Mouse (Mus musculus): Measurements from ENCODE around the gene Mllt6. TPM values are rescaled to one million over a fixed set of nuclear protein-coding genes. Genes with fewer than 3 reads are reported as not detected.

Mllt6 gene
- total RNA-seq, 1 experiment, result 113 TPM

DNA sequence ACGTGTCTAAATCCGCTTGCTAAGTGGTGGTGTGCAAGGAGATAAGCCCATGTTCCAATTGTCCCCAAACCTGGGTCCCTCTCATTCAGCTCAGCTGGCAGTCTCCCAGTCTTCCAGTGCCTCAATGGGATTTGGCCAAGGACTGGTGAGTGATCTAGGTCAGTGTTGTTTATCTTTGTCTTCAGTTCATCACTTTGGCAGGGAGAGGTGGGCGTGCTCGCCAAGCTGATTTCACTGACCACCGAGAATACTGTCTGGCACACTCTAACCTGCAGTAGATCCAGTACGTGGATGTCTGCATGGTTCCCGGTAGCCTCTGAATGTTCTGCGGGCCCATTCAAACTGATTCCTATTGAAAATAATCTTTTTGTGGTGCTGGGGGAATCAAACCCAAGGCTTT, 50.7 kb downstream of the Mllt6 start:
- in situ Hi-C loops (cut with MboI; ENCODE audit: low sequenced_read_pairs in 2 of 2, unreplicated experiment in 2 of 2), result no loop called here
- TF ChIP-seq CHD2 (IDR thresholded peaks at IDR 0.05; ENCODE audit: low read depth, low read length) (no peak), ZNF384 (IDR thresholded peaks at IDR 0.05; ENCODE audit: low read depth, low read length) (no peak), MAFK (IDR thresholded peaks at IDR 0.05; ENCODE audit: insufficient read depth, low read depth, low read length) (no peak), HCFC1 (IDR thresholded peaks at IDR 0.05; ENCODE audit: borderline replicate concordance, insufficient read depth, low read length) (no peak), ZC3H11A (IDR thresholded peaks at IDR 0.05; ENCODE audit: borderline replicate concordance, low read depth, low read length) (no peak)
- H3K36me3 ChIP-seq (ENCODE audit: control insufficient read depth, insufficient read depth, low read length, poor library complexity, severe bottlenecking), result peaks cover 23% of the 10 kb centered on the region

DNA sequence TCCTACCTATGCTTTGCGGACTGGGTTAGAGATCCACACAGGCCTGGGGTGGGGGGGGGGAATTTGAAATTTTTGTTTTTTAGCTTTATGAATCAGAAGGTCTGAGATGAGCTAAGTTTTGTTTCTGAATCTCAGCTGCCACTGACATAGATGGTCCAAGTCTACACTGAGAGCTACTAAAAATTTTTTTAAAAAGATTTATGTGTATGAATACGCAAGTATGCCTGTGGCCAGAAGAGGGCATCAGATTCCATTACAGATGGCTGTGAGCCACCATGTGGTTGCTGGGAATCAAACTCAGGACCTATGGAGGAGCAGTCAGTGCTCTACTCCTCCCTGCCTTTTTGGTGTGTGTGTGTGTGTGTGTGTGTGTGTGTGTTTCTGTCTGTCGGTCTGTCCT, 51.1 kb downstream of the Mllt6 start:
- Histone ChIP-seq H3K4me1 (ENCODE audit: control insufficient read depth in 2 of 2, insufficient read depth in 2 of 2, low read length in 2 of 2, poor library complexity in 1 of 2) (peaks cover 0 to 8% of the 10 kb centered on the region in 2 experiments; a peak in 1 of 4 replicates), H3K36me3 (ENCODE audit: control insufficient read depth, insufficient read depth, low read length, poor library complexity, severe bottlenecking) (peaks cover 25% of the 10 kb centered on the region), H3K9me3 (ENCODE audit: control insufficient read depth, insufficient read depth, low read depth, low read length) (no peaks in the 10 kb centered on the region), H3K9ac (ENCODE audit: insufficient read depth, low read depth, low read length, poor library complexity, severe bottlenecking) (no peak overlapping the region), H3K4me3 (ENCODE audit: insufficient read depth in 1 of 2, low read depth in 1 of 2, low read length in 2 of 2, poor library complexity in 1 of 2, severe bottlenecking in 1 of 2) (no peak overlapping the region), H3K27ac (ENCODE audit: insufficient read depth, low read depth, low read length, poor library complexity, severe bottlenecking) (no peak overlapping the region)
- in situ Hi-C loops (cut with MboI; ENCODE audit: low sequenced_read_pairs in 2 of 2, unreplicated experiment in 2 of 2), result no loop called here
- no peak for TF ChIP-seq HCFC1 (IDR thresholded peaks at IDR 0.05; ENCODE audit: borderline replicate concordance, insufficient read depth, low read length)
- TF ChIP-seq ZNF384 (IDR thresholded peaks at IDR 0.05; ENCODE audit: low read depth, low read length), result peak; percentile 39; the same call in 1 of the 2 replicates
- no peak for DNase-seq (ENCODE audit: low read depth, low spot score)

More for the DNA sequence above, 50.7 kb downstream of the Mllt6 start:
- no peak overlapping the region for H3K9ac ChIP-seq (ENCODE audit: insufficient read depth, low read depth, low read length, poor library complexity, severe bottlenecking)
- H3K9me3 ChIP-seq (ENCODE audit: control insufficient read depth, insufficient read depth, low read depth, low read length), result no peaks in the 10 kb centered on the region
- no peak for DNase-seq (ENCODE audit: low read depth, low spot score)
- no peak overlapping the region for H3K27ac ChIP-seq (ENCODE audit: insufficient read depth, low read depth, low read length, poor library complexity, severe bottlenecking)
- no peak overlapping the region for H3K4me3 ChIP-seq (ENCODE audit: insufficient read depth in 1 of 2, low read depth in 1 of 2, low read length in 2 of 2, poor library complexity in 1 of 2, severe bottlenecking in 1 of 2)
- H3K4me1 ChIP-seq (ENCODE audit: control insufficient read depth in 2 of 2, insufficient read depth in 2 of 2, low read length in 2 of 2, poor library complexity in 1 of 2), result peaks cover 0 to 8% of the 10 kb centered on the region in 2 experiments; a peak in 1 of 4 replicates

DNA sequence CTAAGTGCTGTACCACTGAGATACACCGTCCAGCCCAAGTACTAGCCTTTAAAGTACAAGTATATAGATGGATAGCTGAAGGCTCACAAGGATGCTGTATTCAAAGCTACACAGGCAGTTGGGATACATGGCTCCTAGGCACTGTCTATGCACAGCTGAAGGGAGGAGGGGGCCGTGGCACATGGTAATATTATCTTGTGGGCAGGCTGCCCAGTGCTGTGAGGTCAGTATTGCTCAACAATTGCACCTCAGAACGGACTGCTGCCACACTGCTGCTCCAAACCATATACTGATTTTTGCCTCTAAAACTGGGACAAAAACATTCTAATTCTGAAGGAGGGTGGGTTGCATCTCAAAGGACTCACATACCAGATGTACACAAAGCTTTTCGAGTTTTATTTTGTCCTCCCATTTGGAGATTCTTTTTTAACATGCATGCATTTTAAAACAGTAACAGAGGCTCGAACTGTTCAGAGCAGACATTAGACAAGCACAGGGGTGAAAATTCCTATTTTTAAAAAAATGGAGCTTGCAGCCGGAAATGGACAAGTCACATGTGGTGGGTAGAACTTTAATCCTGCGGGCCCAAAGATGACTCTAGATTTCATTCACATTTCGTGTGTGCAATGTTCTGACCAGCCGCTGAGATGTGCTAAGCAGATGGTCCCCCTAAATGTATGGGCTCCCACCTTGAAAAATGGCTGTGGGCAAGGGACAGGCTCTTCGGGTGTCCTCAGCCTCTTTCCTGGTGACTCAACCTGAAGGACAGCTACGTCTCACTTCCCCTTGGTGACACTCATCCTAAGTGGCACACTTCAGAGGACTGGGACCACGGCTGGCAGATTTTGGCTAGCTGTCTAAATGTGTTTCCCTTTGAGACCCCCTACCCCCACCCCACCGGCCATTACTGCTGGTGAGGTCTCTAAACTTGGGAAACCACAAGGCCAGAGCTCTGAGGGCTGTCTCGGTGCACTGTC, 51.9 kb downstream of the Mllt6 start:
- H3K4me1 ChIP-seq (ENCODE audit: control insufficient read depth in 2 of 2, insufficient read depth in 2 of 2, low read length in 2 of 2, poor library complexity in 1 of 2), result peaks cover 0 to 8% of the 10 kb centered on the region in 2 experiments; a peak in 1 of 4 replicates
- H3K36me3 ChIP-seq (ENCODE audit: control insufficient read depth, insufficient read depth, low read length, poor library complexity, severe bottlenecking), result peaks cover 31% of the 10 kb centered on the region
- H3K27ac ChIP-seq (ENCODE audit: insufficient read depth, low read depth, low read length, poor library complexity, severe bottlenecking), result no peak overlapping the region
- DNase-seq (ENCODE audit: low read depth, low spot score), result no peak
- in situ Hi-C loops (cut with MboI; ENCODE audit: low sequenced_read_pairs in 2 of 2, unreplicated experiment in 2 of 2), result no loop called here
- no peak overlapping the region for H3K4me3 ChIP-seq (ENCODE audit: insufficient read depth in 1 of 2, low read depth in 1 of 2, low read length in 2 of 2, poor library complexity in 1 of 2, severe bottlenecking in 1 of 2)
- H3K9me3 ChIP-seq (ENCODE audit: control insufficient read depth, insufficient read depth, low read depth, low read length), result no peaks in the 10 kb centered on the region
- no peak overlapping the region for H3K9ac ChIP-seq (ENCODE audit: insufficient read depth, low read depth, low read length, poor library complexity, severe bottlenecking)
- TF ChIP-seq HCFC1 (IDR thresholded peaks at IDR 0.05; ENCODE audit: borderline replicate concordance, insufficient read depth, low read length) (no peak), CHD2 (IDR thresholded peaks at IDR 0.05; ENCODE audit: low read depth, low read length) (no peak), ZNF384 (IDR thresholded peaks at IDR 0.05; ENCODE audit: low read depth, low read length) (no peak), MAFK (IDR thresholded peaks at IDR 0.05; ENCODE audit: insufficient read depth, low read depth, low read length) (no peak), ZC3H11A (IDR thresholded peaks at IDR 0.05; ENCODE audit: borderline replicate concordance, low read depth, low read length) (no peak)

DNA sequence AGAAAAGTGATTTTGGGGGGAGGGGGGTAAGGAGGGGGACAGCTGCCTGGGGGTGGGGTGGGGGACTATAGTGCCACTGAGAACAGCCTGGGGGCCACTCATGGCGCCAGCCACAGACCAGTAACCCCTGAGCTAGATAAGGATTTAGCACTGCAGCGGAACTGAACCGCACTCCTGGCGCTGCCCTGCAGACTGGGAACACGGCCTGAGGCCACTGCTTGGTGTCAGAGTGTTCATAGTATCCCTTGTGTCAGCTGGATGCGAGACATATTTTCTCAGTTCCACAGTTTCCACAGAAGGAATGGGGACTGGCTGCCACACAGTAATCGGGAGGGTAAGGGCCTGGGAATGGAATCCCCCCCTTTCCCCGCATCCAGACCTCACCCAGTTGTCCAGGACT, 52.8 kb downstream of the Mllt6 start:
- Histone ChIP-seq H3K9ac (ENCODE audit: insufficient read depth, low read depth, low read length, poor library complexity, severe bottlenecking) (no peak overlapping the region), H3K27ac (ENCODE audit: insufficient read depth, low read depth, low read length, poor library complexity, severe bottlenecking) (no peak overlapping the region), H3K9me3 (ENCODE audit: control insufficient read depth, insufficient read depth, low read depth, low read length) (no peaks in the 10 kb centered on the region), H3K4me1 (ENCODE audit: control insufficient read depth in 2 of 2, insufficient read depth in 2 of 2, low read length in 2 of 2, poor library complexity in 1 of 2) (peaks cover 0 to 8% of the 10 kb centered on the region in 2 experiments; a peak in 1 of 4 replicates), H3K36me3 (ENCODE audit: control insufficient read depth, insufficient read depth, low read length, poor library complexity, severe bottlenecking) (peaks cover 39% of the 10 kb centered on the region), H3K4me3 (ENCODE audit: insufficient read depth in 1 of 2, low read depth in 1 of 2, low read length in 2 of 2, poor library complexity in 1 of 2, severe bottlenecking in 1 of 2) (no peak overlapping the region)
- in situ Hi-C loops (cut with MboI; ENCODE audit: low sequenced_read_pairs in 2 of 2, unreplicated experiment in 2 of 2), result no loop called here
- TF ChIP-seq ZC3H11A (IDR thresholded peaks at IDR 0.05; ENCODE audit: borderline replicate concordance, low read depth, low read length) (no peak), CHD2 (IDR thresholded peaks at IDR 0.05; ENCODE audit: low read depth, low read length) (no peak), MAFK (IDR thresholded peaks at IDR 0.05; ENCODE audit: insufficient read depth, low read depth, low read length) (no peak), ZNF384 (IDR thresholded peaks at IDR 0.05; ENCODE audit: low read depth, low read length) (no peak), HCFC1 (IDR thresholded peaks at IDR 0.05; ENCODE audit: borderline replicate concordance, insufficient read depth, low read length) (no peak)
- no peak for DNase-seq (ENCODE audit: low read depth, low spot score)

All from ES-E14 (cell line).